Mouse (Mus musculus) thymus, adult 2 months (tissue): ENCODE measurements around the gene Sema6d. TPM values are rescaled to one million over a fixed set of nuclear protein-coding genes. Genes with fewer than 3 reads are reported as not detected.

ENCODE experiments used
- DNase-seq: peaks from one replicate; pipeline ENCODE4 v3.0.0; 2021
- H3K27ac ChIP-seq: fragments of 200-500 bp; 2 replicates; pipeline ENCODE4 v1.5.1; 2012; ENCODE audit warnings: low read length, control low read depth; ENCODE audit not compliant: control insufficient read depth, insufficient read depth
- H3K27me3 ChIP-seq: fragments of 200-500 bp; 2 replicates; pipeline ENCODE4 v1.6.1; 2012; ENCODE audit warnings: mild to moderate bottlenecking, low read length, moderate library complexity, mixed read lengths; ENCODE audit not compliant: control insufficient read depth, insufficient read depth
- H3K36me3 ChIP-seq: fragments of 200-500 bp; 2 replicates; pipeline ENCODE4 v1.6.1; 2012; ENCODE audit warnings: mild to moderate bottlenecking, low read length, moderate library complexity; ENCODE audit not compliant: control insufficient read depth, insufficient read depth
- H3K4me1 ChIP-seq: fragments of 200-500 bp; replicated peaks from 2 replicates; pipeline ENCODE4 v1.6.1; 2012; ENCODE audit warnings: low read length; ENCODE audit not compliant: control insufficient read depth, insufficient read depth
- H3K4me3 ChIP-seq: fragments of 200-500 bp; 2 replicates; pipeline ENCODE4 v1.5.1; 2012; ENCODE audit warnings: mild to moderate bottlenecking, low read length, control low read depth, moderate library complexity; ENCODE audit not compliant: control insufficient read depth, insufficient read depth
- CTCF ChIP-seq: fragments of 200-500 bp; IDR thresholded peaks from 2 replicates; pipeline ENCODE4 v1.5.1; 2012; ENCODE audit warnings: mild to moderate bottlenecking, control low read depth, low read length, moderate library complexity, borderline replicate concordance; ENCODE audit not compliant: control insufficient read depth, poor library complexity, insufficient read depth; ENCODE audit errors: extremely low read depth
- POLR2A ChIP-seq: fragments of 200-500 bp; IDR thresholded peaks from 2 replicates; pipeline ENCODE4 v1.6.1; 2012; ENCODE audit warnings: mild to moderate bottlenecking, low read length, control low read depth, moderate library complexity; ENCODE audit not compliant: control insufficient read depth, poor library complexity, insufficient read depth; ENCODE audit errors: extremely low read depth
- WGBS: fragments of 180-500 bp; shearing (Covaris S2); methylation state at CpG from one replicate; pipeline ENCODE4 v1.1.7; 2018; 5-methylcytosine and 5-hydroxymethylcytosine counted together
- polyA plus RNA-seq: library from polyadenylated mRNA; depleted of rRNA; stranded (reverse); fragments of >200 nt; gene quantifications from 2 replicates; pipeline ENCODE4 v1.2.3, GENCODE M21; 2012

The Sema6d gene
- polyA plus RNA-seq, 1 experiment = 4.6 TPM

GRCm38 (mm10) chr2:124298351-124298750 lies 208.6 kb downstream of the Sema6d start:
- no peak for DNase-seq
- TF ChIP-seq CTCF (no peak), POLR2A (no peak)
- H3K36me3 ChIP-seq = no peaks in the 10 kb centered on the region
- 63% methylated on average over 5 of the region's 5 CpGs for WGBS
- H3K27me3 ChIP-seq = no peaks in the 10 kb centered on the region
- H3K4me1 ChIP-seq = no peaks in the 10 kb centered on the region
- H3K4me3 ChIP-seq = no peak overlapping the region
- H3K27ac ChIP-seq = no peak overlapping the region

DNA sequence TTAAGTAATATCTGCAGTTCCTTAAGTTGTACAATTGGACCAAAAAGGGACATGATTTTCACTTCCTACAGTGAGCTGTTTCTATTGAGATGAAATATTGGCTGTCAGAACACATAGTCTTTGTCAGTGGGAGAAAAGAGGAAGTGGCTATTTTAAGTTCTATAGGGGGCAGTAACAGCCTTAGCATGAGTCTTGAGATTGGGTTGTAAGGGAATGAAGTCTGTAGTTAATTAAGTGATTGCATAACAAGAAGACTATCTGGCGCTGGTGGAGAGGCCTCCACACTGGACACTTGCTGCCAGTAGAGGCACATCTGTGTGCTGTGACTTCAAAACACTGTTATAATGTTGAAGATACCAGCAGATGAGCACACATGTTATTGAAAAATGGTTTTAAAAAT lies 209.1 kb downstream of the Sema6d start:
- DNase-seq = no peak
- Histone ChIP-seq H3K36me3 (no peaks in the 10 kb centered on the region), H3K27me3 (no peaks in the 10 kb centered on the region), H3K27ac (no peak overlapping the region), H3K4me3 (no peak overlapping the region), H3K4me1 (no peaks in the 10 kb centered on the region)
- 25% methylated on average over 1 of the region's 1 CpGs for WGBS
- TF ChIP-seq POLR2A = no peak
- no peak for TF ChIP-seq CTCF

- DNase-seq = no peak
- 82% methylated on average over 2 of the region's 2 CpGs for WGBS
- Histone ChIP-seq H3K4me3 (no peak overlapping the region), H3K27me3 (no peaks in the 10 kb centered on the region), H3K36me3 (no peaks in the 10 kb centered on the region), H3K4me1 (no peaks in the 10 kb centered on the region), H3K27ac (no peak overlapping the region)
- TF ChIP-seq CTCF (no peak), POLR2A (no peak)
These were observed 218.8 kb downstream of the Sema6d start for GRCm38 (mm10) chr2:124308605-124309004.

DNA sequence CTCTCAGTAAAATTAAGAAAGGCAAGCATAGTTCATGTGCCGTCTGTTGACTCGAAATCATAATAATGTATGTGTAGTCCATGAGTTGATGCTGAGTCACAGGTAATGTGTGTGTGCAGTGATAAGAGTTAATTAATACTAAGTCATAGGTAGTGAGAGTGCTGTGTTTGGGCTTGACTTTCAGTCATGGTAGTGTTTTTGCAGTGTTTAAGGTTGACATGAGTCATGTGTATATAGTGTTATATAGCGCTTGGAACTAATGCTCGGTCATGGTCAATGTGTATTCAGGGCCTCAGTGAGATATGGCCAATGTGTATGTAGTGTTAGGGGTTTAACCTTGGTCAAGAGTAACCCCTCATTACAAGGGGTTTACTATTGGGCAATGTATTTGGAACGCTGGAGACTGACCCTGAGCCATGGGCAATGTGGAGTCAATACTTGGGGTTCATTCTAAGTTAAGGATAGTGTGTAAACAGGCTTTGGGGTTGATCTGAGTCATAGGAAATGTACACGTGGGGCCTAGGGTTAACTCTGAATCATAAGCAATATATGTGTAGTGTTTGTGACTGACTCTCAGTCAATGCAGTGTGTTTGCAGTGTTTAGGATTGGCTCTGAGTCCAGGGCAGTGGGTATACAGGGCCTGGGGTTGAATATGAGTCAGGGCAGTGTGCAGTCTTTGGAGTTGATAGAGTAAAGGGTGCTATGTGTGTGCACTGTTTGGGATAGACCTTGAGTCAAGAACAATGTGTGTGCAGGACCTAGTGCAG lies 219.8 kb downstream of the Sema6d start:
- TF ChIP-seq POLR2A (no peak), CTCF (no peak)
- DNase-seq = no peak
- Histone ChIP-seq H3K27me3 (no peaks in the 10 kb centered on the region), H3K4me1 (no peaks in the 10 kb centered on the region), H3K27ac (no peak overlapping the region), H3K36me3 (no peaks in the 10 kb centered on the region), H3K4me3 (no peak overlapping the region)
- 93% methylated on average over 6 of the region's 6 CpGs for WGBS

DNA sequence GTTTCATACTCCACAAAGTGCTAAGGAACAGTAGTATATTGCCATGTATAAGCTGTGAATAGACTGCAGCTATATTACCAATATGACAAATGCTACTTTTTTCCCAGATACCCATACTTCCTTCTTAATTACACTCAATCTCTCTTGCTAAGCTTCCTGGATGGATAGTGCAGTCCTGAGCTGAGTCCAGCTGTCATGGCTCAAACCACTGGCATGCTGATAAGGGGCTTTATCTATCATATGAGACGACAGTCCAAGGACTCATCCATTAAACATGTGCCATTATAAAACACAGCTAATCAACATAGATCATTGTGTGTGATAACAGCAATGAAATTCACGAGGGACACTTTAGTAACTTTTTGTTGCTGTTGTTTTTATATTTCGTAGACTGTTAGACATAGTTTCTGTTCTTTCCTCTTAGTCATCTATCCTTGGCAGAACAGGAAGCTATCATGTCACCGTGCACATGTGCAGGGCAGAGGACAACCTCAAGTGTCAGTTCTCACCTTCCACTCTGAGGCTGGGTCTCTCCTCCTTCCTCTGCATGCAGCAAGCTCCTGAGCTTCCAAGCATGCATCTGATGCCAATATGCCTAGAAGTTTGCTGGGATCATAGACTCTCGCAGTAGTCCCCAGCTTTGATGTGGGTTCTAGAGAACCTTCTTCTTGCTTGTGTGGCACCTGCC lies 232.9 kb downstream of the Sema6d start:
- no peak for TF ChIP-seq POLR2A
- TF ChIP-seq CTCF = no peak
- DNase-seq = no peak
- WGBS = 59% methylated on average over 5 of the region's 5 CpGs

DNA sequence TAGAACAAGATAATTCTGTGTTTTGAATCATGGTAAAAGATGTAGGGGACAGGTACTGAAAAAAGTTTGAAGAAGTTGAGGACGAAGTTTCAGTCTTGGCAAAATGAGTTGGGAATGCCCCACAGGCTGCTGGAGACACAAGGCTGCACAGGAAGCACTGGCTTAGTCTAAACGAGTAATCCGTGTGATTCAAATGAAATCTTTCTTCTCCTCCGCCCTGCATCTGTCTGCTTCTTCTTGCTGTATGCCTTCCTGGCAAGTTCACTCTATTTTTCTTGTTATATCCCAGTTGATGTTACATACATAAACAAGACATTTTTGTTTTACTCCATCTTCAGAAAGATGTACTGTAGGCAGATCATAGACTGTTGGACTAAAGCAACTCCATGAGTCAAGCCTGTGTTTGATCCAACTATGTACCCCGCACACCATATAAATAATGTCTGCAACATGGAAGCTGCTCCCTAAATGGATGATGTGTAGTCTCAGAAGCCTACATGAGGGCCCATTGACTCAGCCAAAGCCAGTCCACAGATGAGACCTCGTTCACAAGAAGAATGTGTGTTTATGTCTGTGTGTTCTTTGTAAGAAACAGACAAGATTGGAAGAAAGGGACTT lies 234.4 kb downstream of the Sema6d start:
- no peak for DNase-seq
- H3K36me3 ChIP-seq = no peaks in the 10 kb centered on the region
- no peak overlapping the region for H3K27ac ChIP-seq
- H3K4me1 ChIP-seq = no peaks in the 10 kb centered on the region
- no peak for TF ChIP-seq CTCF
- no peak for TF ChIP-seq POLR2A
- WGBS = 85% methylated on average over 6 of the region's 6 CpGs
- H3K27me3 ChIP-seq = no peaks in the 10 kb centered on the region
- no peak overlapping the region for H3K4me3 ChIP-seq

More for the DNA sequence above, 232.9 kb downstream of the Sema6d start:
- Histone ChIP-seq H3K4me3 (no peak overlapping the region), H3K4me1 (no peaks in the 10 kb centered on the region), H3K36me3 (no peaks in the 10 kb centered on the region), H3K27ac (no peak overlapping the region), H3K27me3 (no peaks in the 10 kb centered on the region)
